Mouse (Mus musculus) small intestine, adult 2 months (tissue): ENCODE data around the gene Oas1f.
"Not testable (repeated sequence)": the region's sequence is repeated elsewhere in the genome, so short reads cannot be mapped to it uniquely, and the experiment has no call there.

ENCODE experiments used
- CTCF ChIP-seq: fragments of 200-500 bp; IDR thresholded peaks from 2 replicates; pipeline ENCODE4 v1.5.1; 2012; ENCODE audit warnings: low read depth, mild to moderate bottlenecking, control low read depth, inconsistent platforms, low read length, moderate library complexity, mixed read lengths; ENCODE audit not compliant: insufficient replicate concordance, insufficient read length; ENCODE audit errors: extremely low read depth
- POLR2A ChIP-seq: fragments of 200-500 bp; IDR thresholded peaks from 2 replicates; pipeline ENCODE4 v1.6.1; 2012; ENCODE audit warnings: low read depth, mild to moderate bottlenecking, control low read depth, inconsistent platforms, low read length, moderate library complexity

DNA sequence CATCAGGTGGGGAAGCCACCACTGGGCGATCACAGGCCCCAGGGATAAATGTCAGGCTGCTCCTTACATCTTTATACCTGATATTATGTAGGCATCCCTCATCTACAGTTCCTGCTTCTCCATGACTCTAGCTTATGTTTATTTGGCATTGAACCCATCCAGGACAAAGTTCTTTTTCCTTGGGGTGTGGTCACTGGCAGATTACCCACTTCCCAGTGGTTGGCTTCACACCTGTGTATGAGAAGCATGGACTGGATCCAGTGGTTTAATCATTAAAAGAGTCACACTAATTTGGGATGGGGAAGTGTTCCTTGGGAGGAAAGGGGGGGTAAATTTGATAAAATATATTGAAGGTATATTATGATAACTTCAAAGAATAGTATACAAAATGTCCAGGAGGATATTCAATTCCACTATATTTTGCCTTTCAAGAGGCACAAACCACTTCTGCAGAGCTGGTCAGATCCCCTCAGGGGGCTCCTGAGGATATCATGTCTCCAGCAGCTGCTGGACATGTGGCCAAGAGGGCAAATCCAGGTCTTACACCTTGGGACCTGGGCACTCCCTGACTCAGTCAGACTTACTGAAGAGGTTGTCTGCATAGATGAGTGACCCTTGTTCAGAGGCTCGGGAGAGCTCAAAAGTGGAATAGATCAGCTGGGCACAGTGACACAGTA, 44.5 kb downstream of the Oas1f start:
- TF ChIP-seq POLR2A, CTCF: not testable (repeated sequence)
